Comparison of ENCODE assay signal across 25 mouse cellular contexts in genomic region chr6:127896425-127896824, GRCm38 (mm10).
"Had no signal": no experiment of that assay in that cellular context is flagged by ENCODE, and none has a peak within 500 bp of the region (broad histone marks: within the 10 kb centered on the region; RNA-seq: fewer than 3 reads in every experiment).

No protein-coding gene starts in this region.

- H3K27me3 ChIP-seq: heart, embryonic 13.5 days; heart, embryonic 15.5 days; hindbrain, embryonic 13.5 days; hindbrain, embryonic 15.5 days; limb, embryonic 13.5 days; limb, embryonic 15.5 days had no signal

- H3K4me2 ChIP-seq: heart, embryonic 11.5 days; heart, embryonic 13.5 days; heart, embryonic 15.5 days; hindbrain, embryonic 13.5 days; hindbrain, embryonic 15.5 days; kidney, embryonic 15.5 days; limb, embryonic 13.5 days; limb, embryonic 15.5 days had no signal

- H3K36me3 ChIP-seq: heart, embryonic 15.5 days; hindbrain, embryonic 15.5 days; kidney, embryonic 15.5 days; limb, embryonic 15.5 days had no signal

- H3K9me3 ChIP-seq: heart, embryonic 15.5 days; hindbrain, embryonic 13.5 days; kidney, embryonic 15.5 days; limb, embryonic 13.5 days; limb, embryonic 15.5 days had no signal

- H3K4me1 ChIP-seq: limb, embryonic 13.5 days had no signal

- H3K27ac ChIP-seq: heart, adult 2 months; heart, embryonic 13.5 days; heart, embryonic 15.5 days; hindbrain, embryonic 13.5 days; hindbrain, embryonic 15.5 days; hindbrain, postnatal 0 days; kidney, embryonic 15.5 days; kidney, postnatal 0 days; limb, embryonic 13.5 days; limb, embryonic 15.5 days had no signal

- DNase-seq: gastrocnemius, postnatal 14 days; gastrocnemius, postnatal 36 days; heart, adult 11 months; heart, adult 2 months; heart, postnatal 14 days; heart, postnatal 36 days; kidney, adult 11 months; kidney, adult 2 months; kidney, adult 9 months; kidney, postnatal 14 days; kidney, postnatal 36 days; layer of hippocampus, adult 9-11 months; layer of hippocampus, postnatal 36 days; left cerebral cortex, postnatal 4 days had no signal

- H3K4me3 ChIP-seq: heart, adult 2 months; heart, embryonic 13.5 days; heart, embryonic 15.5 days; hindbrain, embryonic 13.5 days; hindbrain, embryonic 15.5 days; kidney, embryonic 15.5 days; limb, embryonic 13.5 days; limb, embryonic 15.5 days had no signal

- H3K9ac ChIP-seq: heart, embryonic 13.5 days; heart, embryonic 15.5 days; hindbrain, embryonic 13.5 days; hindbrain, embryonic 15.5 days; kidney, embryonic 15.5 days; limb, embryonic 13.5 days; limb, embryonic 15.5 days had no signal

- ATAC-seq: hindbrain, postnatal 0 days; intestine, embryonic 16.5 days had no signal
